ENCODE assay signal across 20 mouse cellular contexts in the genomic region with DNA sequence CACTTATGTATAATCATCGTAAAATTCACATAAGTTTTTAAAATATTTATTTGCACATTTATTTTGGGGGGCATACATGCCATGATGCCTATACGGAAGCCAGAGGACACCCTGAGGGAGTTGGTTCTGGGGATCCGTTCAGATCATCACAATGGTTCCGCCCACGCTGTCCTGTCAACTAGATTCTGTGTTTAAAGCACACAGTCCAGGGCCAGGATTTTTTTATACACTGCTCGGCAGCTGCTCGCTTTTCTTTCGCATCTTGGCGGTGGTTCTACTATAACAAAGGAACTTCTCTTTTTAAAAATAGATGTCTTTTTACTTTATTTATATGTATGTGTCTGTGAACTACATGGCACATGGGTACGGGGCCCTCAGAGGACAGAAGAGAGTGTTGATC. TPM values are rescaled to one million over a fixed set of nuclear protein-coding genes. Genes with fewer than 3 reads are reported as not detected.
DNase-seq lines count a peak whose midpoint lies in the region; ATAC-seq lines count a peak whose summit lies in the region.
"Had no signal": no experiment of that assay in that cellular context is flagged by ENCODE, and none has a peak within 500 bp of the region (broad histone marks: within the 10 kb centered on the region; RNA-seq: fewer than 3 reads in every experiment).

No protein-coding gene starts in this region.

- DNase-seq in frontal cortex, postnatal 36 days (ENCODE audit: low spot score in 2 of 2): no peak
- DNase-seq in left cerebral cortex, postnatal 14 days (ENCODE audit: low spot score in 2 of 2): peak; percentile 44 to 79
- DNase-seq in left cerebral cortex, postnatal 4 days: no peak
- DNase-seq in brain, adult 2 months (ENCODE audit: low read depth, low spot score): peak; percentile 40
- DNase-seq in right cerebral cortex, postnatal 25 days: peak; percentile 11
- DNase-seq in lung, postnatal 25 days (ENCODE audit: low spot score): no peak
- DNase-seq: adrenal gland, adult 8-10 months; adrenal gland, postnatal 25 days; cerebellum, adult 18-20 months; cerebellum, adult 9-10 months; cerebellum, postnatal 14 days; forebrain, postnatal 0 days; gastrocnemius, postnatal 10 days; gastrocnemius, postnatal 36 days; heart, postnatal 10 days; heart, postnatal 36 days had no signal

- intact Hi-C loops in left cerebral cortex, postnatal 14 days (cut with DNase I): no loop called here
- intact Hi-C loops in left cerebral cortex, postnatal 4 days (cut with DNase I): no loop called here

- peak; percentile 41; the same call in 1 of the 2 replicates for ATAC-seq in frontal cortex, adult (ENCODE audit: low TSS enrichment)
- ATAC-seq: activated CD4-positive, CD25-positive, alpha-beta regulatory T cell, adult 4 months; forebrain, embryonic 14.5 days; forebrain, postnatal 0 days; hindbrain, postnatal 0 days had no signal

RNA-seq across cellular contexts. Expression of a gene that starts 16.5 kb away (rescaled TPM):
- total RNA-seq in left cerebral cortex, postnatal 14 days (2021): 10 to 100 TPM; 74.9 to 79.6 TPM
- total RNA-seq in left cerebral cortex, postnatal 4 days (2021): 10 to 100 TPM; 51.8 to 54.3 TPM

RNA-seq across cellular contexts. Expression of a gene that starts 38.9 kb away (rescaled TPM):
- 10 to 100 TPM; 70.9 to 73.7 TPM for total RNA-seq in left cerebral cortex, postnatal 14 days (2021)
- 10 to 100 TPM; 54.5 to 61.9 TPM for total RNA-seq in left cerebral cortex, postnatal 4 days (2021)

Comparison
In these comparisons a context has a peak if more than half of its experiments do, and no peak if none do; other contexts are left out.
1. DNase-seq: peak in left cerebral cortex, postnatal 14 days (2 of 2), brain, adult 2 months (single experiment) and right cerebral cortex, postnatal 25 days (single experiment); none in frontal cortex, postnatal 36 days (0 of 2), left cerebral cortex, postnatal 4 days (single experiment) and lung, postnatal 25 days (single experiment).